In genomic region chr3:24778416-24778815, GRCm38 (mm10) we compare ENCODE assay signal across 25 mouse cellular contexts.
DNase-seq lines count a peak whose midpoint lies in the region; ATAC-seq lines count a peak whose summit lies in the region.
"Had no signal": no experiment of that assay in that cellular context is flagged by ENCODE, and none has a peak within 500 bp of the region (broad histone marks: within the 10 kb centered on the region; RNA-seq: fewer than 3 reads in every experiment).

No protein-coding gene starts in this region.

- no peaks in the 10 kb centered on the region for H3K36me3 ChIP-seq in intestine, embryonic 15.5 days
- no peaks in the 10 kb centered on the region for H3K36me3 ChIP-seq in intestine, embryonic 16.5 days (ENCODE audit: control insufficient read depth, insufficient read depth, low read length)
- H3K36me3 ChIP-seq in embryonic facial prominence, embryonic 14.5 days (ENCODE audit: control insufficient read depth, insufficient read depth, low read length), result no peaks in the 10 kb centered on the region
- no peaks in the 10 kb centered on the region for H3K36me3 ChIP-seq in stomach, embryonic 15.5 days
- H3K36me3 ChIP-seq: forebrain, embryonic 12.5 days; midbrain, embryonic 10.5 days; neural tube, embryonic 13.5 days had no signal

- H3K9me3 ChIP-seq in intestine, embryonic 15.5 days, result no peaks in the 10 kb centered on the region
- no peaks in the 10 kb centered on the region for H3K9me3 ChIP-seq in intestine, embryonic 16.5 days (ENCODE audit: control insufficient read depth, low read length)
- H3K9me3 ChIP-seq in embryonic facial prominence, embryonic 14.5 days (ENCODE audit: control insufficient read depth, low read length), result no peaks in the 10 kb centered on the region
- no peaks in the 10 kb centered on the region for H3K9me3 ChIP-seq in stomach, embryonic 15.5 days
- H3K9me3 ChIP-seq: forebrain, embryonic 12.5 days; midbrain, embryonic 10.5 days; neural tube, embryonic 13.5 days had no signal

- H3K4me1 ChIP-seq in intestine, embryonic 15.5 days (replicated peaks), result no peaks in the 10 kb centered on the region
- H3K4me1 ChIP-seq in intestine, embryonic 16.5 days (ENCODE audit: control insufficient read depth, insufficient read depth, low read length), result no peaks in the 10 kb centered on the region
- H3K4me1 ChIP-seq in embryonic facial prominence, embryonic 14.5 days (ENCODE audit: control insufficient read depth, insufficient read depth, low read length), result peaks cover 4% of the 10 kb centered on the region; the same call in 1 of the 2 replicates
- H3K4me1 ChIP-seq in stomach, embryonic 15.5 days, result no peaks in the 10 kb centered on the region
- H3K4me1 ChIP-seq: forebrain, embryonic 12.5 days; midbrain, embryonic 10.5 days; neural tube, embryonic 13.5 days had no signal

- no peak overlapping the region for H3K4me3 ChIP-seq in intestine, embryonic 15.5 days (replicated peaks)
- H3K4me3 ChIP-seq in intestine, embryonic 16.5 days (ENCODE audit: low read length), result no peak overlapping the region
- H3K4me3 ChIP-seq in embryonic facial prominence, embryonic 14.5 days (ENCODE audit: low read depth, low read length), result no peak overlapping the region
- no peak overlapping the region for H3K4me3 ChIP-seq in stomach, embryonic 15.5 days (replicated peaks)
- H3K4me3 ChIP-seq: forebrain, embryonic 12.5 days; layer of hippocampus, adult 2 months; midbrain, embryonic 10.5 days; myocyte; neural tube, embryonic 13.5 days had no signal

- H3K4me2 ChIP-seq in intestine, embryonic 15.5 days (replicated peaks), result no peak overlapping the region
- H3K4me2 ChIP-seq in intestine, embryonic 16.5 days (ENCODE audit: low read depth, low read length), result no peak overlapping the region
- H3K4me2 ChIP-seq in embryonic facial prominence, embryonic 14.5 days (ENCODE audit: low read depth, low read length), result no peak overlapping the region
- H3K4me2 ChIP-seq in stomach, embryonic 15.5 days, result no peak overlapping the region
- H3K4me2 ChIP-seq: forebrain, embryonic 12.5 days; hindbrain, embryonic 14.5 days; liver, embryonic 11.5 days; neural tube, embryonic 13.5 days had no signal

- H3K9ac ChIP-seq in intestine, embryonic 15.5 days, result no peak overlapping the region
- H3K9ac ChIP-seq in intestine, embryonic 16.5 days (ENCODE audit: low read depth, low read length), result no peak overlapping the region
- no peak overlapping the region for H3K9ac ChIP-seq in embryonic facial prominence, embryonic 14.5 days (ENCODE audit: low read depth, low read length)
- no peak overlapping the region for H3K9ac ChIP-seq in stomach, embryonic 15.5 days
- H3K9ac ChIP-seq: forebrain, embryonic 12.5 days; hindbrain, embryonic 14.5 days; liver, postnatal 0 days; neural tube, embryonic 13.5 days had no signal

- H3K27me3 ChIP-seq in intestine, embryonic 15.5 days (replicated peaks), result no peaks in the 10 kb centered on the region
- H3K27me3 ChIP-seq in intestine, embryonic 16.5 days (replicated peaks; ENCODE audit: control insufficient read depth, insufficient read depth, low read length), result no peaks in the 10 kb centered on the region
- no peaks in the 10 kb centered on the region for H3K27me3 ChIP-seq in embryonic facial prominence, embryonic 14.5 days (replicated peaks; ENCODE audit: control insufficient read depth, insufficient read depth, low read length)
- no peaks in the 10 kb centered on the region for H3K27me3 ChIP-seq in stomach, embryonic 15.5 days (replicated peaks)
- H3K27me3 ChIP-seq: forebrain, embryonic 12.5 days; neural tube, embryonic 13.5 days had no signal

- DNase-seq in lung, postnatal 25 days (ENCODE audit: low spot score), result peak; percentile 2
- no peak for DNase-seq in lung, postnatal 10 days
- peak; percentile 67 for DNase-seq in embryonic facial prominence, embryonic 14.5 days (ENCODE audit: low spot score)
- DNase-seq in cerebellum, postnatal 36 days, result no peak
- DNase-seq: adrenal gland, postnatal 14 days; cerebellum, adult 8-10 months; gastrocnemius, postnatal 36 days; heart, postnatal 36 days; liver, postnatal 0 days; right cerebral cortex, postnatal 4 days had no signal

- H3K27ac ChIP-seq in intestine, embryonic 15.5 days, result no peak overlapping the region
- H3K27ac ChIP-seq in intestine, embryonic 16.5 days (ENCODE audit: low read length), result no peak overlapping the region
- H3K27ac ChIP-seq in embryonic facial prominence, embryonic 14.5 days (replicated peaks; ENCODE audit: low read depth, low read length), result no peak overlapping the region
- H3K27ac ChIP-seq in stomach, embryonic 15.5 days, result no peak overlapping the region
- H3K27ac ChIP-seq: forebrain, embryonic 12.5 days; hindbrain, embryonic 14.5 days; kidney, postnatal 0 days; layer of hippocampus, adult 2 months; macrophage; midbrain, embryonic 10.5 days; neural tube, embryonic 13.5 days had no signal

- 0 out of 2 replicates have a peak, but pooled peaks have one; percentile 55 for ATAC-seq in intestine, embryonic 15.5 days
- ATAC-seq in intestine, embryonic 16.5 days, result no peak
- ATAC-seq in embryonic facial prominence, embryonic 14.5 days (ENCODE audit: low read depth), result peak; percentile 71; the same call in 1 of the 2 replicates
- ATAC-seq in stomach, embryonic 15.5 days (ENCODE audit: insufficient read depth, low FRiP score, low read depth), result peak; percentile 63; the same call in 1 of the 2 replicates
- ATAC-seq in megakaryocyte, adult 5-6 weeks (ENCODE audit: poor library complexity, severe bottlenecking), result no peak
- ATAC-seq: CD4-positive, CD25-positive, alpha-beta regulatory T cell, adult 4 months; liver, postnatal 0 days; midbrain, embryonic 16.5 days had no signal

Comparison
In these comparisons a context has a peak if more than half of its experiments do, and no peak if none do; other contexts are left out.
1. ATAC-seq: peak in intestine, embryonic 15.5 days (single experiment), embryonic facial prominence, embryonic 14.5 days (single experiment) and stomach, embryonic 15.5 days (single experiment); none in intestine, embryonic 16.5 days (single experiment) and megakaryocyte, adult 5-6 weeks (single experiment).
2. DNase-seq: peak in lung, postnatal 25 days (single experiment) and embryonic facial prominence, embryonic 14.5 days (single experiment); none in lung, postnatal 10 days (single experiment) and cerebellum, postnatal 36 days (0 of 2).